Mouse (Mus musculus): ENCODE measurements around the gene Armh2. TPM values are rescaled to one million over a fixed set of nuclear protein-coding genes. Genes with fewer than 3 reads are reported as not detected.

Gene Armh2
- total RNA-seq, 2 experiments from 2014 or later, result not detected

Other genes with a start within 250 kb of the Armh2 start
- gene Ripor2, start 159.0 kb upstream of the Armh2 start, total RNA-seq (2021), result 10 to 100 TPM; 73.1 to 82.3 TPM
- gene Gmnn, start 20.7 kb downstream of the Armh2 start, total RNA-seq (2021), result 1 to 10 TPM; 2.2 to 3.0 TPM
- 100 to 1,000 TPM; 136 to 142 TPM for gene BC005537, start 60.4 kb downstream of the Armh2 start, total RNA-seq (2021)
- 100 to 1,000 TPM; 119 to 124 TPM for gene Acot13, start 90.3 kb downstream of the Armh2 start, total RNA-seq (2021)
- 10 to 100 TPM; 19.5 to 20.1 TPM for gene Tdp2, start 90.4 kb downstream of the Armh2 start, total RNA-seq (2021)
- 10 to 100 TPM; 24.6 to 26.1 TPM for gene D130043K22Rik, start 103.9 kb downstream of the Armh2 start, total RNA-seq (2021)
- 10 to 100 TPM; 62.0 to 68.8 TPM for gene Aldh5a1, start 196.4 kb downstream of the Armh2 start, total RNA-seq (2021)
- 10 to 100 TPM; 22.1 to 24.3 TPM for gene Gpld1, start 201.9 kb downstream of the Armh2 start, total RNA-seq (2021)